Mouse (Mus musculus) embryonic facial prominence, embryonic 15.5 days (tissue): ENCODE results near the gene S100g. TPM values are rescaled to one million over a fixed set of nuclear protein-coding genes. Genes with fewer than 3 reads are reported as not detected.

Experiments
- ATAC-seq: fragments of 200-750 bp; cut with Nextera tagmentation; 2 replicates; pipeline ENCODE4 v1.8.0; 2017; ENCODE audit warnings: low read depth, moderate TSS enrichment; ENCODE audit not compliant: insufficient number of reproducible peaks, low FRiP score, low TSS enrichment
- H3K27ac ChIP-seq: fragments of 300-500 bp; sonication (generic); replicated peaks from 2 replicates; pipeline ENCODE4 v1.5.1; 2015; ENCODE audit warnings: mild to moderate bottlenecking, inconsistent platforms
- H3K27me3 ChIP-seq: fragments of 300-500 bp; sonication (generic); 2 replicates; pipeline ENCODE4 v1.6.1; 2015; ENCODE audit warnings: inconsistent platforms
- H3K36me3 ChIP-seq: fragments of 300-500 bp; sonication (generic); 2 replicates; pipeline ENCODE4 v1.6.1; 2015; ENCODE audit warnings: mild to moderate bottlenecking, inconsistent platforms
- H3K4me1 ChIP-seq: fragments of 300-500 bp; sonication (generic); 2 replicates; pipeline ENCODE4 v1.6.1; 2015; ENCODE audit warnings: inconsistent platforms
- H3K4me2 ChIP-seq: fragments of 300-500 bp; sonication (generic); replicated peaks from 2 replicates; pipeline ENCODE4 v1.6.1; 2015; ENCODE audit warnings: mild to moderate bottlenecking, inconsistent platforms
- H3K4me3 ChIP-seq: fragments of 300-500 bp; sonication (generic); replicated peaks from 2 replicates; pipeline ENCODE4 v1.5.1; 2015; ENCODE audit warnings: mild to moderate bottlenecking, inconsistent platforms
- H3K9ac ChIP-seq: fragments of 300-500 bp; sonication (generic); 2 replicates; pipeline ENCODE4 v1.6.1; 2015; ENCODE audit warnings: inconsistent platforms
- H3K9me3 ChIP-seq: fragments of 300-500 bp; sonication (generic); replicated peaks from 2 replicates; pipeline ENCODE4 v1.6.1; 2016; ENCODE audit warnings: inconsistent platforms
- WGBS: fragments of 180-500 bp; shearing (Covaris S2); methylation state at CpG from one replicate; pipeline ENCODE4 v1.1.7; 2015; 5-methylcytosine and 5-hydroxymethylcytosine counted together
- polyA plus RNA-seq: library from polyadenylated mRNA; unstranded; fragments of >200 nt; fragmentation: Nextera tagmentation; extraction: Ambion mirVana; gene quantifications from 2 replicates; pipeline ENCODE4 v1.2.1, GENCODE M21; 2015

Gene S100g
- polyA plus RNA-seq = 0.52 TPM in 1 of 2 replicates, not detected in the other

GRCm38 (mm10) chrX:162964383-162964782 is at the start of gene S100g:
Gene S100g (minus strand): TSS chrX:162964599.
- WGBS = 47% methylated on average over 3 of the region's 3 CpGs
- no peak within 1 kb of the TSS for H3K27ac ChIP-seq
- H3K27me3 ChIP-seq = 0 out of 2 replicates have a peak, but pooled peaks cover 3% of the 10 kb centered on the region
- H3K4me3 ChIP-seq = no peak within 1 kb of the TSS
- no peaks in the 10 kb centered on the region for H3K36me3 ChIP-seq
- H3K4me2 ChIP-seq = no peak within 1 kb of the TSS
- ATAC-seq = no peak
- H3K4me1 ChIP-seq = no peaks in the 10 kb centered on the region
- H3K9me3 ChIP-seq = no peaks in the 10 kb centered on the region
- H3K9ac ChIP-seq = no peak within 1 kb of the TSS

GRCm38 (mm10) chrX:162992121-162992520 is 27.7 kb upstream of the S100g start:
- H3K4me3 ChIP-seq = no peak overlapping the region
- no peak overlapping the region for H3K27ac ChIP-seq
- no peaks in the 10 kb centered on the region for H3K4me1 ChIP-seq
- no peak overlapping the region for H3K4me2 ChIP-seq
- no peaks in the 10 kb centered on the region for H3K36me3 ChIP-seq
- no peak for ATAC-seq
- H3K9ac ChIP-seq = no peak overlapping the region
- 61% methylated on average over 3 of the region's 3 CpGs for WGBS
- H3K27me3 ChIP-seq = no peaks in the 10 kb centered on the region
- no peaks in the 10 kb centered on the region for H3K9me3 ChIP-seq

- H3K4me3 ChIP-seq = no peak overlapping the region
- no peaks in the 10 kb centered on the region for H3K9me3 ChIP-seq
- no peaks in the 10 kb centered on the region for H3K27me3 ChIP-seq
- no peaks in the 10 kb centered on the region for H3K36me3 ChIP-seq
- H3K27ac ChIP-seq = no peak overlapping the region
- WGBS = 69% methylated on average over 4 of the region's 4 CpGs
- H3K9ac ChIP-seq = no peak overlapping the region
- H3K4me2 ChIP-seq = no peak overlapping the region
- H3K4me1 ChIP-seq = no peaks in the 10 kb centered on the region
- no peak for ATAC-seq
Observed at GRCm38 (mm10) chrX:162991396-162991795, 27.0 kb upstream of the S100g start.

- no peaks in the 10 kb centered on the region for H3K27me3 ChIP-seq
- no peaks in the 10 kb centered on the region for H3K4me1 ChIP-seq
- no peaks in the 10 kb centered on the region for H3K36me3 ChIP-seq
- no peak for ATAC-seq
- 88% methylated on average over 10 of the region's 10 CpGs for WGBS
- no peak overlapping the region for H3K9ac ChIP-seq
- H3K4me2 ChIP-seq = no peak overlapping the region
- no peaks in the 10 kb centered on the region for H3K9me3 ChIP-seq
- H3K4me3 ChIP-seq = no peak overlapping the region
- no peak overlapping the region for H3K27ac ChIP-seq
Observed at GRCm38 (mm10) chrX:162986876-162987495, 22.6 kb upstream of the S100g start.

- H3K4me2 ChIP-seq = no peak overlapping the region
- H3K4me1 ChIP-seq = no peaks in the 10 kb centered on the region
- H3K27me3 ChIP-seq = no peaks in the 10 kb centered on the region
- WGBS = 79% methylated on average over 3 of the region's 3 CpGs
- H3K36me3 ChIP-seq = 0 out of 2 replicates have a peak, but pooled peaks cover 3% of the 10 kb centered on the region
- H3K9me3 ChIP-seq = no peaks in the 10 kb centered on the region
- no peak overlapping the region for H3K27ac ChIP-seq
- H3K4me3 ChIP-seq = no peak overlapping the region
- ATAC-seq = no peak
- H3K9ac ChIP-seq = no peak overlapping the region
Observed at GRCm38 (mm10) chrX:162976194-162976593, 11.8 kb upstream of the S100g start.

- no peak overlapping the region for H3K9ac ChIP-seq
- WGBS = 78% methylated on average over 8 of the region's 8 CpGs
- H3K9me3 ChIP-seq = no peaks in the 10 kb centered on the region
- H3K36me3 ChIP-seq = no peaks in the 10 kb centered on the region
- H3K27me3 ChIP-seq = 0 out of 2 replicates have a peak, but pooled peaks cover 3% of the 10 kb centered on the region
- ATAC-seq = no peak
- no peak overlapping the region for H3K27ac ChIP-seq
- H3K4me3 ChIP-seq = no peak overlapping the region
- H3K4me2 ChIP-seq = no peak overlapping the region
- H3K4me1 ChIP-seq = no peaks in the 10 kb centered on the region
Observed at GRCm38 (mm10) chrX:162967456-162967855, 3.1 kb upstream of the S100g start.

- ATAC-seq = no peak
- no peaks in the 10 kb centered on the region for H3K4me1 ChIP-seq
- 0 out of 2 replicates have a peak, but pooled peaks cover 3% of the 10 kb centered on the region for H3K27me3 ChIP-seq
- 33% methylated on average over 4 of the region's 4 CpGs for WGBS
- no peak overlapping the region for H3K4me3 ChIP-seq
- H3K36me3 ChIP-seq = no peaks in the 10 kb centered on the region
- H3K27ac ChIP-seq = no peak overlapping the region
- H3K9ac ChIP-seq = no peak overlapping the region
- H3K4me2 ChIP-seq = no peak overlapping the region
- no peaks in the 10 kb centered on the region for H3K9me3 ChIP-seq
Observed at GRCm38 (mm10) chrX:162963840-162964239, 559 bp downstream of the S100g start.

- Histone ChIP-seq H3K9me3 (no peaks in the 10 kb centered on the region), H3K36me3 (no peaks in the 10 kb centered on the region), H3K4me1 (no peaks in the 10 kb centered on the region), H3K4me3 (no peak overlapping the region), H3K27ac (no peak overlapping the region), H3K4me2 (no peak overlapping the region), H3K27me3 (no peaks in the 10 kb centered on the region), H3K9ac (no peak overlapping the region)
- WGBS = 78% methylated on average over 3 of the region's 3 CpGs
- no peak for ATAC-seq
Observed at GRCm38 (mm10) chrX:162957921-162958320, 6.5 kb downstream of the S100g start.

- H3K36me3 ChIP-seq = no peaks in the 10 kb centered on the region
- H3K27me3 ChIP-seq = no peaks in the 10 kb centered on the region
Observed at GRCm38 (mm10) chrX:162949811-162950439, 14.5 kb downstream of the S100g start.

GRCm38 (mm10) chrX:162942027-162942426 is 22.4 kb downstream of the S100g start:
- no peak overlapping the region for H3K27ac ChIP-seq
- no peak for ATAC-seq
- no peaks in the 10 kb centered on the region for H3K9me3 ChIP-seq
- 0 out of 2 replicates have a peak, but pooled peaks cover 5% of the 10 kb centered on the region for H3K36me3 ChIP-seq
- no peak overlapping the region for H3K4me2 ChIP-seq
- H3K4me3 ChIP-seq = no peak overlapping the region
- no peak overlapping the region for H3K9ac ChIP-seq
- H3K27me3 ChIP-seq = no peaks in the 10 kb centered on the region
- H3K4me1 ChIP-seq = no peaks in the 10 kb centered on the region
- WGBS = 91% methylated on average over 1 of the region's 1 CpGs

More at GRCm38 (mm10) chrX:162949811-162950439, 14.5 kb downstream of the S100g start:
- H3K9me3 ChIP-seq = no peaks in the 10 kb centered on the region
- 26% methylated on average over 3 of the region's 3 CpGs for WGBS
- H3K9ac ChIP-seq = no peak overlapping the region
- no peak overlapping the region for H3K27ac ChIP-seq
- ATAC-seq = no peak
- H3K4me2 ChIP-seq = no peak overlapping the region
- no peaks in the 10 kb centered on the region for H3K4me1 ChIP-seq
- H3K4me3 ChIP-seq = no peak overlapping the region

GRCm38 (mm10) chrX:162931467-162931866 is 32.9 kb downstream of the S100g start:
- Histone ChIP-seq H3K27ac (no peak overlapping the region), H3K4me1 (no peaks in the 10 kb centered on the region), H3K4me2 (no peak overlapping the region), H3K4me3 (no peak overlapping the region), H3K36me3 (peaks cover 11% of the 10 kb centered on the region; the same call in 1 of the 2 replicates), H3K9me3 (no peaks in the 10 kb centered on the region), H3K27me3 (no peaks in the 10 kb centered on the region), H3K9ac (no peak overlapping the region)
- WGBS = 84% methylated on average over 2 of the region's 2 CpGs
- no peak for ATAC-seq
